Mouse (Mus musculus): Measurements from ENCODE around the gene Olfr288.

Gene Olfr288

GRCm38 (mm10) chr15:98195442-98195841 lies at the start of gene Olfr288:
TSS of gene Olfr288 (minus strand) at chr15:98195542.
- no peak for DNase-seq (ENCODE audit: low spot score in 2 of 2)

GRCm38 (mm10) chr15:98235442-98235841 lies 40.1 kb upstream of the Olfr288 start:
- DNase-seq (ENCODE audit: low spot score in 2 of 2) = no peak

- DNase-seq (ENCODE audit: low spot score in 2 of 2) = no peak
These were observed 39.0 kb upstream of the Olfr288 start, which contains the start of gene Olfr286 for GRCm38 (mm10) chr15:98234350-98234749. TSS of gene Olfr286 (minus strand) at chr15:98234450.

GRCm38 (mm10) chr15:98226096-98226495 lies 30.8 kb upstream of the Olfr288 start:
- no peak for DNase-seq (ENCODE audit: low spot score in 2 of 2)

GRCm38 (mm10) chr15:98225610-98226009 lies 30.3 kb upstream of the Olfr288 start:
- DNase-seq (ENCODE audit: low spot score in 2 of 2) = no peak

GRCm38 (mm10) chr15:98222377-98222776 lies 27.0 kb upstream of the Olfr288 start:
- no peak for DNase-seq (ENCODE audit: low spot score in 2 of 2)

- no peak for DNase-seq (ENCODE audit: low spot score in 2 of 2)
These were observed 25.5 kb upstream of the Olfr288 start, which contains the start of the genes Gm44579 and Olfr287 for GRCm38 (mm10) chr15:98220877-98221276. TSS of gene Gm44579 (minus strand) at chr15:98220977. TSS of gene Olfr287 (minus strand) at chr15:98221056.

GRCm38 (mm10) chr15:98214130-98214529 lies 18.8 kb upstream of the Olfr288 start:
- DNase-seq (ENCODE audit: low spot score in 2 of 2) = no peak

GRCm38 (mm10) chr15:98213336-98213870 lies 18.1 kb upstream of the Olfr288 start:
- no peak for DNase-seq (ENCODE audit: low spot score in 2 of 2)

GRCm38 (mm10) chr15:98209676-98210075 lies 14.3 kb upstream of the Olfr288 start:
- no peak for DNase-seq (ENCODE audit: low spot score in 2 of 2)

- no peak for DNase-seq (ENCODE audit: low spot score in 2 of 2)
These were observed 10.9 kb downstream of the Olfr288 start for GRCm38 (mm10) chr15:98184456-98184855.

- DNase-seq (ENCODE audit: low spot score in 2 of 2) = no peak
These were observed 13.3 kb downstream of the Olfr288 start for GRCm38 (mm10) chr15:98181856-98182570.

- peak; percentile 90 to 92 for DNase-seq (ENCODE audit: low spot score in 2 of 2)
These were observed 14.1 kb downstream of the Olfr288 start for GRCm38 (mm10) chr15:98181132-98181711.

GRCm38 (mm10) chr15:98180567-98181131 lies 14.7 kb downstream of the Olfr288 start:
- DNase-seq (ENCODE audit: low spot score in 2 of 2) = no peak

- no peak for DNase-seq (ENCODE audit: low spot score in 2 of 2)
These were observed 18.0 kb downstream of the Olfr288 start for GRCm38 (mm10) chr15:98177320-98177719.

GRCm38 (mm10) chr15:98173821-98174220 lies 21.5 kb downstream of the Olfr288 start:
- peak; percentile 60 to 70 for DNase-seq (ENCODE audit: low spot score in 2 of 2)

GRCm38 (mm10) chr15:98172113-98172512 lies 23.2 kb downstream of the Olfr288 start:
- DNase-seq (ENCODE audit: low spot score in 2 of 2) = no peak

GRCm38 (mm10) chr15:98170917-98171316 lies 24.4 kb downstream of the Olfr288 start:
- DNase-seq (ENCODE audit: low spot score in 2 of 2) = no peak

GRCm38 (mm10) chr15:98170365-98170764 lies 25.0 kb downstream of the Olfr288 start:
- DNase-seq (ENCODE audit: low spot score in 2 of 2) = peak; percentile 40 to 67

- DNase-seq (ENCODE audit: low spot score in 2 of 2) = peak in 1 of 2 experiments; percentile 11
These were observed 26.7 kb downstream of the Olfr288 start for GRCm38 (mm10) chr15:98168622-98169004.

GRCm38 (mm10) chr15:98167645-98168621 lies 27.4 kb downstream of the Olfr288 start:
- peak; percentile 86 to 88 for DNase-seq (ENCODE audit: low spot score in 2 of 2)
